Mouse (Mus musculus): ENCODE data around the gene Raver1. TPM values are rescaled to one million over a fixed set of nuclear protein-coding genes. Genes with fewer than 3 reads are reported as not detected.

Gene Raver1
- polyA plus RNA-seq (2014; fragmentation: Nextera tagmentation; extraction: Ambion mirVana), result 60.2 and 60.7 TPM in 2 replicates

- Histone ChIP-seq H3K9me3 (ENCODE audit: control insufficient read depth, low read length) (no peaks in the 10 kb centered on the region), H3K27ac (ENCODE audit: low read depth, low read length) (peak within 1 kb of the TSS; percentile 86), H3K4me3 (ENCODE audit: low read depth, low read length) (peak within 1 kb of the TSS; percentile 70), H3K27me3 (ENCODE audit: control insufficient read depth, insufficient read depth, low read length) (no peaks in the 10 kb centered on the region), H3K4me2 (replicated peaks; ENCODE audit: low read depth, low read length) (peak within 1 kb of the TSS; percentile 73), H3K36me3 (ENCODE audit: control insufficient read depth, insufficient read depth, low read length) (no peaks in the 10 kb centered on the region), H3K4me1 (replicated peaks; ENCODE audit: control insufficient read depth, insufficient read depth, low read length) (peaks cover 5% of the 10 kb centered on the region; the same call in 1 of the 2 replicates), H3K9ac (ENCODE audit: low read depth, low read length) (peak within 1 kb of the TSS; percentile 83)
- ATAC-seq (ENCODE audit: low FRiP score) (peak; percentile 99), DNase-seq (ENCODE audit: low spot score) (peak; percentile 98)
- whole genome bisulfite sequencing, result under 1% methylated on average over 54 of the region's 54 CpGs
Observed at GRCm38 (mm10) chr9:21091707-21092320, at the start of gene Raver1, which contains the start of gene Gm38431. TSS of gene Raver1 (minus strand) at chr9:21092008. TSS of gene Gm38431 (minus strand) at chr9:21091997.

- Histone ChIP-seq H3K4me2 (replicated peaks; ENCODE audit: low read depth, low read length) (no peak overlapping the region), H3K27ac (ENCODE audit: low read depth, low read length) (no peak overlapping the region), H3K9ac (ENCODE audit: low read depth, low read length) (no peak overlapping the region), H3K27me3 (ENCODE audit: control insufficient read depth, insufficient read depth, low read length) (no peaks in the 10 kb centered on the region), H3K4me1 (replicated peaks; ENCODE audit: control insufficient read depth, insufficient read depth, low read length) (no peaks in the 10 kb centered on the region), H3K4me3 (ENCODE audit: low read depth, low read length) (no peak overlapping the region), H3K9me3 (ENCODE audit: control insufficient read depth, low read length) (no peaks in the 10 kb centered on the region), H3K36me3 (ENCODE audit: control insufficient read depth, insufficient read depth, low read length) (peaks cover 15% of the 10 kb centered on the region; the same call in 1 of the 2 replicates)
- ATAC-seq (ENCODE audit: low FRiP score) (no peak), DNase-seq (ENCODE audit: low spot score) (no peak)
- WGBS, result 95% methylated on average over 4 of the region's 4 CpGs
Observed at GRCm38 (mm10) chr9:21138386-21138785, 46.6 kb upstream of the Raver1 start.

- no peak overlapping the region for H3K4me2 ChIP-seq (replicated peaks; ENCODE audit: low read depth, low read length)
- no peak overlapping the region for H3K4me3 ChIP-seq (ENCODE audit: low read depth, low read length)
- H3K36me3 ChIP-seq (ENCODE audit: control insufficient read depth, insufficient read depth, low read length), result peaks cover 11% of the 10 kb centered on the region; the same call in 1 of the 2 replicates
- no peak overlapping the region for H3K9ac ChIP-seq (ENCODE audit: low read depth, low read length)
- H3K4me1 ChIP-seq (replicated peaks; ENCODE audit: control insufficient read depth, insufficient read depth, low read length), result no peaks in the 10 kb centered on the region
- no peaks in the 10 kb centered on the region for H3K27me3 ChIP-seq (ENCODE audit: control insufficient read depth, insufficient read depth, low read length)
- peak; percentile 76 for DNase-seq (ENCODE audit: low spot score)
- no peak for ATAC-seq (ENCODE audit: low FRiP score)
- H3K9me3 ChIP-seq (ENCODE audit: control insufficient read depth, low read length), result no peaks in the 10 kb centered on the region
- 62% methylated on average over 3 of the region's 3 CpGs for WGBS
- H3K27ac ChIP-seq (ENCODE audit: low read depth, low read length), result no peak overlapping the region
Observed at GRCm38 (mm10) chr9:21137229-21137628, 45.4 kb upstream of the Raver1 start.

DNA sequence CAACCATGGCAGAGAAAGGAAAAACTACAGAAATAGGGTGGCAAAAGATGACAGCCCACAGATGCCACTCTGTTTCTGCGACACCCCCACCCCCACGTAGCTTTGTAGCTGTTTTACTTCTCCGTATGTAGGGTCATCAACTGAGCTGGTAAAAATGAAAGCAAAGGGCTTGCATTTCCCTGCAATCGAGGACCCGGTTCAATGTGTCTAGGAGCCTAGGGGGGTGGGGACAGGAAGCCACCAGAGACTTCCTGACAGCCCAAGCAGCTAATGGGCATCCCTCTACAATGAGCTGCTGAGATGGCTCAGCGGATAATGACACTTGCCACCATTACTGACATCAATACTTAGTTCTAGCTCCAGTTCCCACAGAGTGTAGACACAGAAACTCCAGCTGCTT lies 44.6 kb upstream of the Raver1 start:
- no peak overlapping the region for H3K9ac ChIP-seq (ENCODE audit: low read depth, low read length)
- DNase-seq (ENCODE audit: low spot score), result no peak
- 88% methylated on average over 6 of the region's 6 CpGs for WGBS
- no peak overlapping the region for H3K27ac ChIP-seq (ENCODE audit: low read depth, low read length)
- no peak overlapping the region for H3K4me2 ChIP-seq (replicated peaks; ENCODE audit: low read depth, low read length)
- H3K9me3 ChIP-seq (ENCODE audit: control insufficient read depth, low read length), result no peaks in the 10 kb centered on the region
- H3K27me3 ChIP-seq (ENCODE audit: control insufficient read depth, insufficient read depth, low read length), result no peaks in the 10 kb centered on the region
- 0 out of 2 replicates have a peak, but pooled peaks cover 4% of the 10 kb centered on the region for H3K36me3 ChIP-seq (ENCODE audit: control insufficient read depth, insufficient read depth, low read length)
- H3K4me1 ChIP-seq (replicated peaks; ENCODE audit: control insufficient read depth, insufficient read depth, low read length), result no peaks in the 10 kb centered on the region
- ATAC-seq (ENCODE audit: low FRiP score), result no peak
- no peak overlapping the region for H3K4me3 ChIP-seq (ENCODE audit: low read depth, low read length)

- WGBS, result 82% methylated on average over 1 of the region's 1 CpGs
- no peaks in the 10 kb centered on the region for H3K27me3 ChIP-seq (ENCODE audit: control insufficient read depth, insufficient read depth, low read length)
- no peak overlapping the region for H3K4me3 ChIP-seq (ENCODE audit: low read depth, low read length)
- DNase-seq (ENCODE audit: low spot score) (no peak), ATAC-seq (ENCODE audit: low FRiP score) (no peak)
- H3K36me3 ChIP-seq (ENCODE audit: control insufficient read depth, insufficient read depth, low read length), result 0 out of 2 replicates have a peak, but pooled peaks cover 4% of the 10 kb centered on the region
- no peak overlapping the region for H3K4me2 ChIP-seq (replicated peaks; ENCODE audit: low read depth, low read length)
- no peaks in the 10 kb centered on the region for H3K9me3 ChIP-seq (ENCODE audit: control insufficient read depth, low read length)
- H3K4me1 ChIP-seq (replicated peaks; ENCODE audit: control insufficient read depth, insufficient read depth, low read length), result no peaks in the 10 kb centered on the region
- H3K27ac ChIP-seq (ENCODE audit: low read depth, low read length), result no peak overlapping the region
- H3K9ac ChIP-seq (ENCODE audit: low read depth, low read length), result no peak overlapping the region
Observed at GRCm38 (mm10) chr9:21135941-21136381, 44.2 kb upstream of the Raver1 start.

DNA sequence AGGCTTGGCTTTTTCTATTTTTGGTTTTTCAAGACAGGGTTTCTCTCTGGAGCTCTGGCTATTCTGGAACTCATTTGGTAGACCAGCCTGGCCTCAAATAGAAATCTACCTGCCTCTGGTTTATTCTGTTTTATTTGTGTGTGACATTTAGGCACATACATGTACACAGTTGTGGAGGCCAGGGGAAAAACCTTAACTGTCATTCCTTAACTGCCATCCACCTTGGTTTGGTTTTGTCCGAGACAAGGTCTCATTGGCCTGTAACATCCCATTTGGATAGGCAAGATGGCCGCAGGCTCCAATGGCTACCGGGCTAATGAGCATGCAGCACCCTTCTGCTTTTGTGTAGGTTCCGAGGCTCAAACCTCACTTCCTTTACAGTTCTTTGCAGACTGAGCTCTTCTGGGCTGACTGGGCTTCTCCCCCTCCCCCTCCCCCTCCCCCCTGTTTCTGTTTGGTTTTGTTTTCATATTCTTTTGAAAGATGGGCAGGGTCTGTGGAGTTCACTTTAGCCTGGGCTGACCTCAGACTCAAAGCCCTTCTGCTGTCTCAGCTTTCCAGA lies 43.6 kb upstream of the Raver1 start:
- Histone ChIP-seq H3K27me3 (ENCODE audit: control insufficient read depth, insufficient read depth, low read length) (no peaks in the 10 kb centered on the region), H3K27ac (ENCODE audit: low read depth, low read length) (no peak overlapping the region), H3K4me2 (replicated peaks; ENCODE audit: low read depth, low read length) (no peak overlapping the region), H3K4me1 (replicated peaks; ENCODE audit: control insufficient read depth, insufficient read depth, low read length) (peaks cover 2% of the 10 kb centered on the region; the same call in 1 of the 2 replicates), H3K9me3 (ENCODE audit: control insufficient read depth, low read length) (no peaks in the 10 kb centered on the region), H3K36me3 (ENCODE audit: control insufficient read depth, insufficient read depth, low read length) (0 out of 2 replicates have a peak, but pooled peaks cover 4% of the 10 kb centered on the region), H3K4me3 (ENCODE audit: low read depth, low read length) (no peak overlapping the region), H3K9ac (ENCODE audit: low read depth, low read length) (no peak overlapping the region)
- DNase-seq (ENCODE audit: low spot score) (no peak), ATAC-seq (ENCODE audit: low FRiP score) (no peak)
- 82% methylated on average over 4 of the region's 4 CpGs for WGBS

DNA sequence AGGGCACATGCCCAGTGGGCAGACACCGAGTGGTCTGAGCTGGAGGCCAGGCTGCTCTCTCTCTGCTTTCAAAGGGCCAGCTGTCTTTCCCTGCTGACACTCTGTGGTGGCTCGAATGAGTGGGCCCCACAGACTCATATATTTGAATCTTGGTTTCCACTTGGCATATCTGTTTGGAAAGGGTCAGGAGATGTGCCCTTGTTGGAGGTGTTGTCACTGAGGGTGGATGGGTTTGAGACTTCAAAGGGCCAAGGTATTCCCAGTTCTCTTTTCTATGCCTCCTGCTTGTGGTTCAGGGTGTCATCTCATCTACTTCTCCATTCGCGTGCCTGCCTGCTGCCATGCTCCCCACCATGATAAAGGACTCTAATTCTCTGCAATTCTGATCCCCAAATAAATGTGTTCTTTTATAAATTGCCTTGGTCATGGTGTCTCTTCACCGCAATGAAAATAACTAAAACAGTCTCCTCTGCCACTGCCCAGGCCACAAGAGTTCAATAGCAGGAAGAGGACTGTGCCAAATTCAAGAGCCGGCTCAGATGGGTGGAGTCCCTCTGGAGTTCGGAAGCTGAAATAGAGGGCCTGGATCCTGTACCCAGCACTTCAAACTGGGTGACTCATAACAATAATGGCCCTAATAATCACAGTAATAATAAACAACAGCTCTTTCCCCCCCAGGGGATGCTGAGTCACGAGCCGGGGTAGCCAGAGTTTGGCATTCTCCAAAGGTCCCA lies 43.0 kb upstream of the Raver1 start:
- 0 out of 2 replicates have a peak, but pooled peaks cover 4% of the 10 kb centered on the region for H3K36me3 ChIP-seq (ENCODE audit: control insufficient read depth, insufficient read depth, low read length)
- H3K9me3 ChIP-seq (ENCODE audit: control insufficient read depth, low read length), result no peaks in the 10 kb centered on the region
- no peak overlapping the region for H3K9ac ChIP-seq (ENCODE audit: low read depth, low read length)
- H3K4me2 ChIP-seq (replicated peaks; ENCODE audit: low read depth, low read length), result no peak overlapping the region
- no peaks in the 10 kb centered on the region for H3K27me3 ChIP-seq (ENCODE audit: control insufficient read depth, insufficient read depth, low read length)
- no peak overlapping the region for H3K27ac ChIP-seq (ENCODE audit: low read depth, low read length)
- WGBS, result 81% methylated on average over 9 of the region's 9 CpGs
- peaks cover 3% of the 10 kb centered on the region; the same call in 1 of the 2 replicates for H3K4me1 ChIP-seq (replicated peaks; ENCODE audit: control insufficient read depth, insufficient read depth, low read length)
- ATAC-seq (ENCODE audit: low FRiP score), result no peak
- H3K4me3 ChIP-seq (ENCODE audit: low read depth, low read length), result no peak overlapping the region
- no peak for DNase-seq (ENCODE audit: low spot score)

DNA sequence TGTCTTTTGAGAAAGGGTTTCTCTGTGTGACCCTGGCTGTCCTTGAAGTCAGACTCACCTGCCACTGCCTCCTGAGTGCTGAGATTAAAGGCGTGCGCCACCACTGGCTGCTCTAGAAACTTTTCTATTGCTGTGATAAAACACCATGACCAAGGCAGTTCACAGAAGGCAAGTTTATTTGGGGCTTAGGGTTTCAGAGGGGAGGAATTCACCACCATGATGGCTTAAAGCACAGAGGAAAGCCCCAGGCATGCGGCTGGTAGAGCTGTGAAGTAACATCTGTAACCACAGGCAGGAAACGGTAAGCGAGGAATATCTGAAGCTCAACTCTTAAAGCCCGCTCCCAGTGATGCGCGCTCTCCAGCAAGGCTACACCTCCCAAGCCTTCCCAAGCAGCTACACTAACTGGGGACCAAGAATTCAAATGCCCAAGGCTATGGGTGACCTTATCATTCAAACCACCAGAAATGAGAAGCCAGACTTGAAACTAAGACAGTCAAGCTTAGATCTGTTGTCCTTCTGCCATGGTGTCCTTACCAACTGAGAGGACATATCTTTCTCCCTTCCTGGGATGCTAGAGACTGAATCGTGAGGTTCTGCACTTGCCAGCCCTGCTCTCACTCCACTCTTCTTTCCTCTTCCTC lies 41.4 kb upstream of the Raver1 start:
- no peak for DNase-seq (ENCODE audit: low spot score)
- H3K36me3 ChIP-seq (ENCODE audit: control insufficient read depth, insufficient read depth, low read length), result 0 out of 2 replicates have a peak, but pooled peaks cover 3% of the 10 kb centered on the region
- H3K4me1 ChIP-seq (replicated peaks; ENCODE audit: control insufficient read depth, insufficient read depth, low read length), result peaks cover 3% of the 10 kb centered on the region; the same call in 1 of the 2 replicates
- WGBS, result 80% methylated on average over 9 of the region's 9 CpGs
- no peaks in the 10 kb centered on the region for H3K9me3 ChIP-seq (ENCODE audit: control insufficient read depth, low read length)
- no peak overlapping the region for H3K4me3 ChIP-seq (ENCODE audit: low read depth, low read length)
- no peak for ATAC-seq (ENCODE audit: low FRiP score)
- H3K9ac ChIP-seq (ENCODE audit: low read depth, low read length), result no peak overlapping the region
- no peak overlapping the region for H3K27ac ChIP-seq (ENCODE audit: low read depth, low read length)
- H3K4me2 ChIP-seq (replicated peaks; ENCODE audit: low read depth, low read length), result no peak overlapping the region
- H3K27me3 ChIP-seq (ENCODE audit: control insufficient read depth, insufficient read depth, low read length), result no peaks in the 10 kb centered on the region
